Mouse (Mus musculus) c-Kit-positive CD71-positive TER-119-positive erythroid progenitor cells, embryonic 14.5 days (primary cell): Measurements from ENCODE around the gene Rfx3.

Experiments used
- DNase-seq: peaks from one replicate; pipeline ENCODE4 v3.0.0-alpha.2; 2013; ENCODE audit warnings: low spot score

Rfx3 gene

DNA sequence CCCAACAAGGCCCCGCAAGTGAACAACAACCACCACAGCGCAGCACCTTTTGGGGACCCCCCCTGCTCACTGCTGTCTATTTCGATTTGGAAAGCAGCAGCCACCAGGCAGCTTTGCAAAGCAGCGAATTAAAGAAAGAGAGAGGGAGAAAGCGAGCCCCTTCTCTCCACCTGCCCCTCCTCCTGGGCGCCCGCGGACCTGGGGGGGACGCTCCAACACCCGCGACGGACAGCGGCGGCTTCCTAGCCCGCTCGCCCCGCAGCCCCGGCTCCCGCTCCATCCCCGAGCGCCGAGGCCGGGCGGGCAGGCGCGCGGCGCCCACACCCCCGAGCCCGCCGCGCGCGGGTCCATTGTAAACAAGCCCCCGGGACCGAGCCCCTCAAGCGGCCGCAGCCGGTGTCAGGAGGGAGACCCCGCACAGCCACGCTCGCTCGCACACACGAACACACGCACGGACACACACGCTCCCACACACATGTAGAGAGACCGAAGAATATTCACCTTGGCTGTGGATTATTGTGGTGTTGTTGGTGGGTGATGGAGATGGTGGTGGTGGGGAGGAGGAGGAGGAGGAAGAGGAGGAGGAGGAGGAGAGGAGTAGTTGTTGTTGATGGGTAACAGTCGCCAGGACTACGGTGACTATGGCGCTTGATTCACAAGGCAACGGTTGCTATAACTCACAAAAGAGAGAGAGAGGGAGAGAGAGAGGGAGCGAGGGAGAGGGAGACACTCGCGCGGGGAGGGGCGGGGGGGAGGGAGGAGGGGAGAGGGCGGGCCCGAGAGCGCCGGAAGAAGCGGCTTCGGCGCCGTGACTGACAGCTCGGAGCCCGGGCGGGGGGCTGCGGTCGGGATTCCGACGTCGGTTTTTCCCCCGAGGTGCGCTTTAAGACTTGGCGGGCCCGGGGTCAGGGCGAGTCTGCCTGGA lies at the start of gene Rfx3:
Rfx3 (minus strand) TSS at position 696 of the 925 bp plus-strand sequence.
- DNase-seq, result peak; percentile 67

DNA sequence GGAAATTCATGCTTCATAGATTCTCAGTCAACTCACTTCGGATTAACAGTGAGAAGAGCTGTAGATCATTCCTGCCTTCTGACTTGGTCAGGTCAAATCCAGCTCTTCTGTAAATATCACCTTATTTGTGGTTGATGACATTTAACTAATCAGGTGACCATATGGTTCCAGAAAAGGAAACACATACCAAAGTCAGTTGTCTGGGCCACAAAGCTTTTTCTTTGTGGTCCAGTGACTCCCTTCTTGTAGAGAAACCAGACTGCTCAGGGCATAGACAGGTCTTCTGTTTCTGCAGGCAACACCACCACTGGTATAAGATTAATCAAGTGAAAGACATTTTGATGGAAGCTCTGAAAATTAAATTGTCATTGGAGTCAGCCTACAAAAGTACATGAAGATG lies 41.1 kb upstream of the Rfx3 start:
- DNase-seq, result no peak

DNA sequence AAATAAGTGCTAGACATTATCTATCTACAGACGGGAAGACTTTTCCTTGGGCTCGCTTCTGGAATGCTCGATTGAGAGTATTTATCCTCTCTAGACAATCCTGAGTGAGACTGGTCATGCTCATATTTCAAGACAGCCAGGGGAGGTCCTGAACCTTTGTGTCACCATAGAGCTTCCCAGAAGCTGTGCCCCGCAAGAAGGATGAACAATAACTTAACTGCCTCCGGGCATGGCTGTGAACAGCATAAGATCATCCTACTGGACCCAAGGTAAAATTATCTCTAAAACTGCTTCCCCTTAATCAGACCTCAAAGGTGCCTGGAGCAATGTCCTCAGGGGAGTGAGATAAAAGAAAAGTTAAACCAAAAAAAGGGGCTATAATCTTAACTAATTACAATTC lies 40.6 kb upstream of the Rfx3 start:
- no peak for DNase-seq

DNA sequence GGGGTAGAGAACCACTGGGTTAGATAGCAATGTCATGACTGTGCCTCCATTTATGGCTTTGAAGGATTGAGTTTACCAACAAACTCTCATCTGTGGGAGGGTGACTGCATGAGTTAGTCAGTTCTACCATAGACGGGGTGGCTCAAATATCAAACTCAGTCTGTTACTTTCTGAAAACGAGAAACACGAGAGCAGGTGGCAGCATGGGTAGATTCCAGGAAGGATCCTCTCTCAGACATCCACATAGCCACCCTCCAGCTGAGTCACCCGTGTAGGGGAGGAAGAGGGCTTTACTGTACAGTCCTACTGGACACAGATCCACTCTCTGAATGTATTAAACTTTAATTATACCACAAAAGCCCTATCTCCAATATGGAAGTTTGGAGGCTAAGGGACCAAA lies 38.3 kb upstream of the Rfx3 start:
- no peak for DNase-seq

DNA sequence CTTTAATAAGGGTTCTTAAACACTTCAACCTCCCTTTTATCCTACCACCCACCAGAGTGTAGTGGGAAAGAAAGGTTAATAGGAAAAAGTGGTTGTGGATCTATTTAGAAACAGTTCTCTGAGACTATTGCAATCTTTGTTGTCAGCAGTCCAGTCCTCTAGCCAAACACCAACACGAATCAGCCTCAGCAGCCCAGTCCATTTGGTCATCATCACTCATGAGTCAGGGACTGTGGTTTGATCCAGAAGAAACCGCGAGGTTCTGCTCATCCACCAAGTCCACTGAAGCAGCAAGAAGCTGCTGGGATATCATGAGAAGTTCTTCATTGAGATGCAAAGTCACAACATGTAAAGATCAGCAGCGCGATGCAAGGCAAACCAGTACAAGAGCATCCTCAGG lies 35.8 kb upstream of the Rfx3 start:
- DNase-seq, result no peak

DNA sequence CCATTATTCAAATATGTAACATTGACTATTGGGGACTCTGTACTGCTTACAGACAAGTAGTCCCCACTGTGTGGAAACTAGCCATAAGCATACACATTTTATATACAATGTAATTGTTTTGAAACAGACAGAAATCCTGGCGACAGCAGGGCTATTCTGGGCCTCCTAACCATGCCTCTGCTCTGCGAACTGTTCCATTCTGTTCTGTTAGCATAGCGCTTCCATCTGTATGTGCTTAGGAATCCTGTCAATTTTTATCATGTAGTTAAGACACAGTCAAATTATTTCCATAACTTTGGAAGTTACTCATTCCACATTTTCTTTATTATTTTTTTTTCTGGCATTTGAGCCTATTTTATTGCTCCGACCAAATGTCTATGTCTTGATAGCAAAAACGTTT lies 34.0 kb upstream of the Rfx3 start:
- no peak for DNase-seq

DNA sequence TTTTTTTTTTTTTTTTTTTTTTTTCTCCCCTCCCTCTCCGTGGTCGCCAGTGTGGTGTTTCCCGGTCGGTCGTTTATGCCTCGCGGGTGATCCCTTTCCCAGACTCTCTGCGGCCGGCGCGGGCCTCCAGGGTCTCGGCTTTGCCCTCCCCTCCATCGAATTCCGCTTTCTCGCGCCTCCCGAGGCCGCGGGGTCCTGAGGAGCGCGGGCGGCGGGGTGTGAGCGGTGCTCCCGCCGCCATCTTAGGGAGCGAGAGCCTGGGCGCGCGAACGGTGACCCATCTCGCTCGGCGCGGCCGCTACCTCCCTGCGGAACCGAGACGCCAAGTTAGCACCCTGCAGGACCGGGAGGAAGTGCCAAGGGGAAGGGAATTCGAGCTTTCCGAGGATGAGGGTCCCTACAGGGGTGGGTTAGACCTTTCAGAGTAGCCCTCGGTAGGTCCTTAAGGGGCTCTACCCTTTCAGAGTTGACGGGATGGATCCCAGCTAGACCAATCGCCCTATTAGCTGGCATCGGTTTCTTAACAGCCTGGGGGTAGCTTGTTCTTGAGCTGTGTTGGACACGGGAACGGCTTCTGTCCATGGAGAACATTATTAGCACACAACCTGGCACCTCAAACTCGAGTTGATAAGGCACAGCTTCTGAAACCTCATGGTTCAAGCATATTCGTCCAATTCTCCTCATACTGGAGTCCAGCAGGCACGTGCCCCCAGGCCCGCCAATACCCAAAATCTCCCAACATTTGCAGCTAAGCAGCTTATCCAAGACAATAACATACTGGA lies 943 bp upstream of the Rfx3 start:
- peak; percentile 69 for DNase-seq

DNA sequence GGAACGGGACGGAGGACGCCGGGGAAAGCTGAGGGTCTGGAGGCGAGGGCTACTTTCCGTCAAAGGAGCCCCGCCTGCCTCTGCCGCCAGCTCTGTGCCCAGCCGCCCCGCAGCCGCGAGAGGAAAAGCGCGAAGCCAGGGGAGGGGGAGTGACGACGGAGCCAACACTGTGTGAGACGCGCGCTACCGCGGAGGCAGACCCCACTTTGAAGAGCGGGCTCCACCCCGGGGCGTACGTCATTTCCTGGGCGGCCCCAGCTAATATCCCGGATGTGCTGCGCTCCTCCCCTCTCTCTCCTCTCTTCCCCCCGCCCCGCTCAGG lies 391 bp upstream of the Rfx3 start:
- DNase-seq, result peak; percentile 92

DNA sequence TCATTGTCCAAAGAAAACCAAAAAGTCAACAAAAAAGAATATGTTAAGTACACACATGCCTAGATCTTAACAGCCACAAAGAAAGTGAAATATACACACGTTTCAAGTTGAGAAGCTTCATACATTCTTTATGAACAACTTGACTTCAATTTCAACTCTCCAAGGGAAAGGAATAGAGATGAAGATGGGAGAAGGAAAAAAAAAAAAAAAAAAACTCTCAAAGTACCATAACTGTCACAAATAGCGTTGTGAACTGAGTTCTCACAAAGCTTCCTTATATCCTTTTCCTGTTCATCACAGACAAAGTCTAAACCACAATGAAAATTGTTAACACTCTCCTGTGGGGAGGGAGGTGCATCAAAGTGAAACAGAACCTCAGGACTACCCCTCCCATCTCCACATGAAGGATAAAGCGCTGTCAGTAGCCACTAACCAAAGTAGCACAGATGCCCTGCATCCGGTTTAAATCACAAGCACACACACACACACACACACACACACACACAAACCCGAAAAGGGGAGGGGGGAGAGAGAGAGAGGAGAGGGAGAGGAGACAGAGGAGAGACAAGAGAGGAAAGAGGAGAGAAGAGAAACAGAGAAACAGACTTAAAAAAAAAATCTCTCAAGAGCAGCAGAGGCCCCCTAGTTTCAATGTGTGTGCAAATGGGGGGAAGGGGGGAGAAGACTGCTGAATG lies 1.2 kb downstream of the Rfx3 start:
- DNase-seq, result peak; percentile 42

DNA sequence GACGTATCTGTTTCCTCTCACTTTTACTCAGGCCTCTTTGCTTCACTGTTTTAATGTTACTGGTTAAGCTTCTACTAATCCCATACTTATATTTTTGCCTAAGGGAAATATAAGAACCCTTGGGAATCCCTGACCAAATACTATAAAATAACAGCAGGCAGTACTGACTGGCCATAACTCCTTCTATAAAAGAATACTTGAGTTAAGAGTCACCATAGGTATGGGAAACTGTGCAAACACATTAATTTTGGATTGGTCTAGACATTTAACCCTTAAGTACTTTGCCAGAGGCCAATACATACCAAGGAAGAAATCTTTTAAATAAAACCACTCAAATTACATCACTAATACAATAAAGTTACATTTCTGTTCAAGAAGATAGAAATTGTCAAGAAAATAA lies 6.8 kb downstream of the Rfx3 start:
- no peak for DNase-seq

DNA sequence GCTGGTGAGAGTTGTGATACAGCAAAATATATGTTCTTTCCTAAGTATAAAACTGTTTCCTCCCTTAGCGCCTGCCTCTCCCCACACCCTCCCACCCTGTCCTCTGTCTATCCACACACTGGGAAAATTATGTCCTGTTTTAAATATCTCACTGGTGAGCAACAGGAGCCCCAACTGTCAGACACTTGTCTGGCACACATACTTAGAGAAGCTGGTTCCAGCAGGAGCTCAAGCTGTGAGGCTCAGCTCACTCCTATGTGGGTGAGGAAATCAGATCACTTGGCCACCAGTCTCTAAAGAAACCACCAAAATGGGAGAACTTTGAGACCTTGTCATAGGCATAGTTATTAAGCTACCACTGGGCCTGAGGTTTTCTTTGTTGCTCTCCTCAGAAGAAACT lies 7.5 kb downstream of the Rfx3 start:
- no peak for DNase-seq

DNA sequence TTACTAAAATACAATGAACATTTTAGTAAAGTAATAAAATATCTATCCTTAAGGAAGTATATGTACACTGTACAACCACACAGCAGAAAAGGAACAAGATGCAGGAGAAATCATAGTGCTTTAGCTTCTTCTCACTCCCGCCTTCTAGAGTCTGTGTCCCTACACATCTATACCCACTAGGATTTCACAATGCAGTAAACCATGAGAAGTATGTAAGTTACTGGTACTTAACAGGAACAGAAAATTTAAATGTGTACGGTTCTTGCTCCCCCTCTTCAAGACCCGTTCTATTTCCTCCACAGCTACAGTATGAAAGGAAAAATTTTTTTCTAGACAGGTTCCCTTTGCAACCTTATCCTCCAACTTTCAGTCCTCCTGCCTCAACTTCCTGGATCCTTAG lies 8.3 kb downstream of the Rfx3 start:
- DNase-seq, result no peak

DNA sequence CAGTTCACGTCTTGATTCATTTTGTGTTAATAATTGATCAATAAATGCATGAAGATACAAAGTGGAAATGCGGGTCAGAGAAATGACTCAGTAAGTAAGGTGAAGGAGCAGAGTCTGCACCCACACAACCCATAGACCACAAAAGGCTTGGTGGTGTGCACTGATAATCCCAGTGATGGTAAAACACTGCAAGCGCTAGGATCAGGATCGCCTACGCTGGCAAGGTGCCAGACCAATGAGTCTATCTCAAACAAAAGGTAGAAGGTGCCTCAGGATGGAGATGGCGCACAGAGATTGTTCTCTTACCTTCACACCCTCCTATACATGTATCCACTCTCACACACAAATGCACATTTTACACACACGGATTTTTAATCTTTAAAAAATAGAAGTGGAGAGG lies 18.2 kb downstream of the Rfx3 start:
- DNase-seq, result no peak

DNA sequence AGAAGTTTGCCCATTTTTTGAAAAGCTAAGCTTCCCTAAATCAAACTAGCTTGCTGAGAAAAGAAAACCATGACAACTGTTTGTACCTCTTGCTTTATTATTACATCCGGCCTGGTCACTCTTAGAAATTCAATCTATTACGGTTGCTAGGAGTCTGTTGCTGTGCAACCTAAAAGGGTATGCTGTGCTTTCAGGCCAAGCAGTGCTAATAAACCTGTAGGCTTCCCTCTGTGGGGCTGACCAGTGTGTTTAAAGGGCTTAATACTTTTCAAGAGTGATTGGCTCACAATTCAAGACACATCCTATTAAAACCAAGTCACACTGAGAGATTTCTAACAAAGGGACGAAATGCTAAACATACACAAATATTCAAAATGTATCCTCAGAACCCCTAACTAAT lies 22.2 kb downstream of the Rfx3 start:
- DNase-seq, result no peak

DNA sequence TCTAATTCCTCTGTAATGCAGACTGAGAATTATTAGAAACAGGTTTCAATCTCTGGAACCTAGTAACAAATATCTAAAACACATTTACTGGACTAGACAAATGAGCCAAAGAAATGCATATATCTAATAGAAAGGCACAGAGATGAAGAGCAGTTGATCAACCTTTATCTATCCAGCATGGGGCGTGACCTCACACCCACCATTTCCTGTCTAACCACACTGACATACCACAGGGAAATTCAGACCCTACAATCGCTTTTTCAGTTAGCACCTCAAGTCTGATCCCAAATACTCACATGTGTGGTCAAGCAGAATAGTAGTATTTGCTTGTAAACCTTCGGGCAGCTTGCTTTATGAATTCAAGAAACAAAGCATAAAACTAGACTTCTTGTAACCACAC lies 43.4 kb downstream of the Rfx3 start:
- DNase-seq, result peak; percentile 11

DNA sequence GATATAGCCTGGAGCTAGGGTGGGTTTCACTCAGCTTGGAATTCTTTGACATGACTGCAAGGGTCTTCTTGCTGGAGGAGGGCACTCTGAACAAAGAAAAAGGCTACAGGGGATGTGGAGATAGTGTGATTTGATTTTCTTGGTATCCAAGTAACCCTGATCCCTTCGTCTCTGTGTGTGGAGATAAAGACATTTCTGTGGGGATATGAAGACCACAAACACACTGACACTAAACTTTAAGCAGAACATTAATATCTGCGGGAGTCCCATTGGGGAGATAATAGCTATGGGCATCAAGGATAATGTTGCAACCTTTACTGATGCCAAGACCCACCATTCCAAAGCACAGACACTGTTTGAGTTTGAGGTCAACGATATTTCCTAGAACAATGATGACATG lies 49.7 kb downstream of the Rfx3 start:
- no peak for DNase-seq

DNA sequence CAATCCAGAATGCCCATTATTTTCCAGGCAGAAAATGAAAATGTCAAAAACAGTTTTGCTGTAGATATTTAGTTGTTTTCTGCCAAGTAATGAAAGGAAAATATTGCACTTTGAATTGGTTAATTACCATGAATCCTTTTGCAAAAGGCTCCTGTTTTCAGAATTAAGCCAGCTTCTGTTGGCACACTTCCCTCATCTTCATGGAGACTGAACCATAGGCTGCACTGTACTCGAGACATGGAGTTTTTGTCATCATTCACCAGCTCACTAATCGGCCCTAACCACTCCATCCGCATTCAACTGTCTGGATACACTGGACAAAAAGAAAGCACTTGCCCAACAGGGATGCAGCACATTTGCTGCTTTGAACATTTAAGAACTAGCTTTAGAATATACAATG lies 75.5 kb downstream of the Rfx3 start:
- no peak for DNase-seq

DNA sequence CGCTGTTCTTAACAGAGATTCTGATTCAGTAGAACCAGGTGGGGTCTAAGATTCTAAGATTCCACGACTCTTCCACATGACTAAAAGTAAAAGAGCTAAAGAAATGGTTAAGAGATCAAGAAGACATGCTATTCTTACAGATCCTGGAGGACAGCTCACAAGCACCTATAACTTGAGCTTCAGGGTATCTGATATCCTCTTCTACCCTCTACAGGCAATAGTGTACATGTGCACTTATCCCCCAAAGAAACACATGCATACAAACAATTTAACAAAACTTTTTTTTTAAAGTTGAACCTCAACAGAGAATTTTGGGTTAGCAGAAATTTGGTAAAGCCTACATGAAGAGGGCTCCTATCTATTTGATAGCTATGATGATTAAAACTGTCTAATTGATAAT lies 79.8 kb downstream of the Rfx3 start:
- no peak for DNase-seq

DNA sequence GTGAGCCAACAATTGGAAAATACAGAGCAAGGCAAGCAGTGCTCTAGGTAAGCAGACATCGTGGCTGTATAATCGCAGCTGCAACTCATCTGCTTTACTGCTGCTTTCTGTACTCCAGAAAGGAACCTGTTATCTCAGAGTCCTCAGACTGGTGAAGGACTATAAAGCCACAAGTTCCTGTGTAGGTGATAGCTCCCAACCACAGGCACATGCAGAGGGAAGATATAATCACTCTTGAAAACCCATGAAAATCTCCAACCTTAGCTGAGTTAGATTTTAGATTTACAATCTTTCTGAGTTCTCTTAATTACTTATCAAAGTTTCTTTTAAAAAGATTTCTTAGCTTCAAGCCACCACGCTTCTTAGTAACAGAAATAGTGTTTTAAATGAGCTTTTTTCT lies 84.6 kb downstream of the Rfx3 start:
- DNase-seq, result no peak

DNA sequence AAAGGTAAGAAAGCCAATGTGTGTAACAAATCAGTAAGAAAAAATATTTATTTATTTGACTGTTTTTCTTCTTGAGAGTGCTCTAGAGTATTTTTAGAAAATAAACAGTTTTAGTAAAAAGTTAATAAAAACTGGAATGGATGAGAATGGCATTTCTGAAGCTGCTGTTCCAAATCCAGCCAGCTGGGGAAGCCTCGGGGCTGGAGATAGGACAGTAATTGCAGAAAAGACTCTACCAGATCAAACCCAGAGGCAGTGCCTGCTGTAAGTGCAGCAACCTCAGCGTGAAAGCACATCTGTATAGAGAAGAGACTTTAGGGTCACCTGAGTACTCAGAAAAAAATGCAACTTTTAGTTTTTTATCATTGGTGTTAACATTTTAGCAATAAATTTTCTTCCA lies 91.9 kb downstream of the Rfx3 start:
- DNase-seq, result no peak

DNA sequence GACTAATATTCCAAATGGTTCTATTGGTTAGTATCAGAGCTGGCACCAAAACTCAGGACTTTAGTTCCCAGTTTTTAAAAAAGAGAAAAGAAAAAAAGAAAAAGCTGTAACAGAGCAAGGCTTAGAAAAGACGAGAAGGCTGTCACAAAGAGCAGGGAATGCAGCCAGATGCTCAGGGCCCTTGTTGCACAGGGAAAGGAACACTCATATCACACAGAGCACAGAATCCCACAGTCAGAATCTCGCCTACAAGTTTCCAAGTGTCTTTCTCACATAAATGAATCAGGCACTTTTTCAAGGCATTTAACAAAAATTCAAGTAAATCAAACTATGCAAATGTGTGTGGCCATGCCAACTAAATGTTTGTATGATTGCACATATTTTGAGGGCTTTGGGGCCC lies 94.5 kb downstream of the Rfx3 start:
- DNase-seq, result no peak

DNA sequence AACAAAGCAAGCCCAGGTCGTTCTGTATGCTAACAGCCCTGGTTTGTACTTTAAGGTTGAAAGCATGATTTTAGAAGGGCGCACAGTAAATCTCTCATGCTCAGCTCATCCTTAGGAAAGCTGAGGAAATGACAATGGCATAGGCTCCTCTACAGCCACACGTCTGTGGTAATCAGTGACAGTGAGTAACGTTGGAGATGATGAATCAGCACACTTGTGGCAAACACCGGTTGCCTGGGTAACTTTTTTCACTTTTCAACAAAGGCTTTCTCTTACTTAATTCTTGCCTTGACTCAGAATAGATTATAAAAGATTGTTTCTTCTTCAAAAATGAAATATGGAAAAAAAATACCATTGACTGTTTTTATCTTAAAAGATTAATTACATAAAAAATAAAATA lies 104.0 kb downstream of the Rfx3 start:
- DNase-seq, result peak; percentile 67

DNA sequence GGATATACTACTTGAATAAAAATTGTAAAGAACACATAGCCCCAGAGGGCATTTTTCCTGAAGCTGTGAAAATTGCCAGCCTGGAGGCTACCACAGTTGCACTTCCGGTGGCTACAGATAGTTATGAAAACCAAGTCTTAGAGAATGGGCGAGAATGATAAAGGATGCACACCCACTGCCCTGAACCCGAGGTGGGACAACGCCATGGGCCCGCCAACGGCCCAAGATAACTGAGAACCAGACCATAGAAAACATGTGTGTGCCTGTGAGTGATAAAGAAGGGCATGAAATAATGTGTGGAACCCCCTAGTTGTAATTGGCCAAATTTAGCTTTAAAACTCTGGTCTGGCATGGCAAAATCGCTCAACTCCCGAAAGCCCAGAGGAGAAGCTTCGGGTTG lies 105.0 kb downstream of the Rfx3 start:
- DNase-seq, result peak; percentile 73
